Mouse (Mus musculus): ENCODE data around the gene Slc35g3. TPM values are rescaled to one million over a fixed set of nuclear protein-coding genes. Genes with fewer than 3 reads are reported as not detected.

The Slc35g3 gene
- polyA plus RNA-seq, 1 experiment, result not detected

DNA sequence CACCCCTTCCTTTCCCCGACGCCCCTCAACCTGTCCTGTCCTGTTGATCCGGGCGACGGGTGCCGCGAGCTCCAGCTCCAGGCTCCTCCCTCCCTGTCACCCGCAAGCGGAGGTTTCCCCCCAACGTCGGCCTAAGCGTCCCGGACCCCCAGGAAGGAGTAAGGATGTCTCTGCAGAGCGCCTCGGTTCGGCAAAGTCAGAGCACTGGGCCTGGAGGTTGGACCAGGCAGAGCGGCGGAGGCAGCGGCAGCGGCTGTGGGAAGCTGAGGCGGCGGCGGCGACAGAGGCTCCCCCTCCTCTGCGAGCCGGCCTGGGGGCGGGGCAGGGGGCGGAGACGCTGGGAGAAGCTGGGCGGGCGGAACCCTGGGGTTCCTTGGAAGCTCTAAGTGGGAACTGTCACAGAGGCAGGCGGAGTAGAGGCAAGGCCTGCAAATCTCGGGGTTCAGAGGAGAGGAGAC is 40.9 kb upstream of the Slc35g3 start:
- peak; percentile 59; the same call in 1 of the 2 replicates for TF ChIP-seq POLR2A (IDR thresholded peaks at IDR 0.05; ENCODE audit: insufficient read depth, low read depth, low read length)
- no peak for TF ChIP-seq CTCF (IDR thresholded peaks at IDR 0.05; ENCODE audit: insufficient read depth, low read depth, low read length)
- Histone ChIP-seq H3K4me3 (ENCODE audit: insufficient read depth, low read depth, low read length) (peak overlapping the region; percentile 55), H3K4me1 (ENCODE audit: control insufficient read depth, insufficient read depth, low read length) (peaks cover 35% of the 10 kb centered on the region), H3K27ac (ENCODE audit: insufficient read depth, low read depth, low read length) (peak overlapping the region; percentile 34; the same call in 1 of the 2 replicates)
- under 1% methylated on average over 33 of the region's 33 CpGs for WGBS

DNA sequence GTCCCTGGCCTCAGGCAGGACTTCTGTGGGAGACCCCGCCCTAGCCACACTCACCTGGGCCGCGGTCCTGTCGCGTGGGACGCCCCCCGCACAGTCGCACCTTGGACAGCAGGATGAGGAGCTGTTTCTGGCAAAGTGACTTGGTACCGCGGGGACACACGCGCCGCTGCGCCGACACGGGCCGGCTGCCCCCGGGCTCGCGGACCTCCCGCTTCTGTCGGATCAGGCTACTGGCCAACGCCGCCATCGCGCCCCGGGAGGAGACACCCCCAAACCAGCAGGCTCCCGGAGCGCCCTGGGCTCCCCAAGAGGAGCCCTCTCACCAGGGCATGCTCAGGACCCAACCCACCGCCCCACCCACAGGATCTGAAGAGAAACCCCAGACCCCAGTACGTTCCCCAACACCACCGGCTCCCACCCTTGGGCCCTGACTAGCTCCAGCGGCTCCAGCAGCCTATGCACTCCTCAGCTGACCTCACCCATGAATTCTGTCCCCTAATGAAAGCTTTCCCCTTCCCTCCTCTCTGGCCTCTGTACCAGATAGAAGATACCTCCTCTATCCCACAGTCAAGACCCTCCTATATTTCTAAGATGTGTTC is 39.7 kb upstream of the Slc35g3 start, which contains the start of gene Fgf11:
Gene Fgf11, minus strand, starts transcription at position 479 of the 599 bp plus-strand sequence.
- TF ChIP-seq CTCF (IDR thresholded peaks at IDR 0.05; ENCODE audit: insufficient read depth, low read depth, low read length), result no peak
- no peak for TF ChIP-seq POLR2A (IDR thresholded peaks at IDR 0.05; ENCODE audit: insufficient read depth, low read depth, low read length)
- H3K4me3 ChIP-seq (ENCODE audit: insufficient read depth, low read depth, low read length), result peak within 1 kb of the TSS; percentile 55
- peak within 1 kb of the TSS; percentile 34; the same call in 1 of the 2 replicates for H3K27ac ChIP-seq (ENCODE audit: insufficient read depth, low read depth, low read length)
- 2% methylated on average over 33 of the region's 33 CpGs for WGBS
- peaks cover 35% of the 10 kb centered on the region for H3K4me1 ChIP-seq (ENCODE audit: control insufficient read depth, insufficient read depth, low read length)

GRCm38 (mm10) chr11:69800392-69801197 is 38.8 kb upstream of the Slc35g3 start:
- Histone ChIP-seq H3K4me1 (ENCODE audit: control insufficient read depth, insufficient read depth, low read length) (peaks cover 39% of the 10 kb centered on the region), H3K27ac (ENCODE audit: insufficient read depth, low read depth, low read length) (0 out of 2 replicates have a peak overlapping the region, but pooled peaks have one; percentile 8), H3K4me3 (ENCODE audit: insufficient read depth, low read depth, low read length) (peak overlapping the region; percentile 47)
- 3% methylated on average over 36 of the region's 36 CpGs for WGBS
- TF ChIP-seq POLR2A (IDR thresholded peaks at IDR 0.05; ENCODE audit: insufficient read depth, low read depth, low read length), result 0 out of 2 replicates have a peak, but pooled peaks have one; percentile 3
- no peak for TF ChIP-seq CTCF (IDR thresholded peaks at IDR 0.05; ENCODE audit: insufficient read depth, low read depth, low read length)

DNA sequence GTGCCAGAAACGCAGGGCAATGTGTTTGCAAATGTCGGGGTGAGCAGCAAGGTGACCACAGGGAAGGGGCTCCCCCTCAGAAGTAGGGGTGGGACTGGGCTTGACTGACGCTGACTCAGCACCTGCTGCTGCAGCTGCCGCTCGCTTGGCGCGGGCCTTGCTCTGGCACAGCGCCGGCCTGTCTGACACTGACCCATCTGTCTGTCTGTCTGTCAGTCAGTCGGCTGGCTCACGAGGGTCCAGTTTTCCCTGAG is 38.3 kb upstream of the Slc35g3 start:
- TF ChIP-seq CTCF (IDR thresholded peaks at IDR 0.05; ENCODE audit: insufficient read depth, low read depth, low read length) (no peak), POLR2A (IDR thresholded peaks at IDR 0.05; ENCODE audit: insufficient read depth, low read depth, low read length) (no peak)
- peak overlapping the region; percentile 47 for H3K4me3 ChIP-seq (ENCODE audit: insufficient read depth, low read depth, low read length)
- peaks cover 42% of the 10 kb centered on the region for H3K4me1 ChIP-seq (ENCODE audit: control insufficient read depth, insufficient read depth, low read length)
- no peak overlapping the region for H3K27ac ChIP-seq (ENCODE audit: insufficient read depth, low read depth, low read length)
- WGBS, result 27% methylated on average over 11 of the region's 11 CpGs

- Histone ChIP-seq H3K4me1 (ENCODE audit: control insufficient read depth, insufficient read depth, low read length) (peaks cover 42% of the 10 kb centered on the region), H3K4me3 (ENCODE audit: insufficient read depth, low read depth, low read length) (peak overlapping the region; percentile 47; the same call in 1 of the 2 replicates), H3K27ac (ENCODE audit: insufficient read depth, low read depth, low read length) (no peak overlapping the region)
- TF ChIP-seq POLR2A (IDR thresholded peaks at IDR 0.05; ENCODE audit: insufficient read depth, low read depth, low read length) (no peak), CTCF (IDR thresholded peaks at IDR 0.05; ENCODE audit: insufficient read depth, low read depth, low read length) (no peak)
- 45% methylated on average over 12 of the region's 12 CpGs for WGBS
Observed at GRCm38 (mm10) chr11:69799394-69800137, 37.8 kb upstream of the Slc35g3 start.

- Histone ChIP-seq H3K27ac (ENCODE audit: insufficient read depth, low read depth, low read length) (no peak overlapping the region), H3K4me3 (ENCODE audit: insufficient read depth, low read depth, low read length) (no peak overlapping the region), H3K4me1 (ENCODE audit: control insufficient read depth, insufficient read depth, low read length) (peaks cover 31% of the 10 kb centered on the region)
- 92% methylated on average over 7 of the region's 7 CpGs for WGBS
- TF ChIP-seq POLR2A (IDR thresholded peaks at IDR 0.05; ENCODE audit: insufficient read depth, low read depth, low read length), result no peak
- TF ChIP-seq CTCF (IDR thresholded peaks at IDR 0.05; ENCODE audit: insufficient read depth, low read depth, low read length), result no peak
Observed at GRCm38 (mm10) chr11:69797924-69798323, 36.2 kb upstream of the Slc35g3 start.

DNA sequence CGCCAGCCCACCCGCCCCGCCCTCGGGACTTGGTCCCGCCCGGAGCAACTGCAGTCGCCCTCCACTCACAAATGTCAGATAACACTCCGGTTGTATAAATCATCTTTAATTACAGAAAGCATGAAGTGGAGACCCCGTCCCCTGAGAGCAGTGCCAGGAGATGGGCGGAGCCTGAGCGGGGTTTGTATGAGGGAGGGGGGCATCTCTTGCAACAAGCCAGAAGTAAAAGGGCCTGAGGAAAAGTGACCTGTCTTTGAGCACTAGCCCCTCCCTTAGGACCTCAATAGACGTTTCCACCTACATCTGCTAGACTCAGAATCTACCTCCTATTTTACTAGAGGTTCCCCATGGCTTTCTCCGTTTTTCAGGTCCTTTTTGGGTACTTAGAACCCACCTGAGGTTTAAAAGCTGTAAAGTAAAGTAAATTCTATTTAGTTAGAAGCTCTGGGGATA is 34.2 kb upstream of the Slc35g3 start:
- no peak for TF ChIP-seq CTCF (IDR thresholded peaks at IDR 0.05; ENCODE audit: insufficient read depth, low read depth, low read length)
- no peak for TF ChIP-seq POLR2A (IDR thresholded peaks at IDR 0.05; ENCODE audit: insufficient read depth, low read depth, low read length)
- H3K4me1 ChIP-seq (ENCODE audit: control insufficient read depth, insufficient read depth, low read length), result peaks cover 18% of the 10 kb centered on the region
- no peak overlapping the region for H3K4me3 ChIP-seq (ENCODE audit: insufficient read depth, low read depth, low read length)
- WGBS, result 10% methylated on average over 13 of the region's 13 CpGs
- no peak overlapping the region for H3K27ac ChIP-seq (ENCODE audit: insufficient read depth, low read depth, low read length)

DNA sequence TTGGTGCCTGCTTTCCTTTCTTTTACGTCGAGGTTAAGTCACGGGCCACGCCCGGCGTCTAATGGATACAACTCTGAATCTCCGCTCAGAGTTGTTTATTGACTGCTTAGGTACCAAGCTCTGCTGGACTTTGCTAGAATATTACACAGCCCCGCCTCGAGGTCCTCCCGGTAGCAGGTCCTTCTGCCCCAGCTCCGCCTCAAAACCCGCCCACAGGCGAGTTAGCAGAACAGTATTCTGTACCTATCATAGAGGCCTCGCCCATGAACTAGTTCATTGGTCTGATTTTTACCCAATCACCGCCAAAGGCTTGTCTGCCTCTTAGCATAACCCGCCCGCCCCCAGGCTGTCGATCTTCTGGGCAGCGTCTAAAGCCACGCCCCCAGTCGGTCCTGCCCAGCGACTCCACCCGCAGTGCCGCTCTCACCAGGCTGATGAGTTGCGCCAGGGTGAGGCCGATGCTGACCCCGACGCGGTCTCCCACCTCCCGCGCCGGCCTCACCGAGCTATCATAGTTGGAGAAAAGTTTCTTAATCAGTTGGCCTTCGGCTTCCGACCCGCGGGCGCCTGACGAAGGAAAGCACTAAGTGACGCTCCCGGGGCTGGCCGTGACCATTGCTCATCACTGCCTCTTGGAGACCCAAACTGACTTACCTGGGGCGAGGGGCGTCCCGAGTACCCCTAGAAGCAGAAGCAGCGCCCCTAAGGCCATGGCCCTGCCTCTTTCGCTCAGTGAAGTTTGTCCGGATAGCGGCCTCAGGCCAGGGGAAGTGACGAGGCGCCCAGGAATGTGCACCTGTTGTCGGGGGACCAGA is 33.6 kb upstream of the Slc35g3 start, which contains the start of gene Chrnb1:
Gene Chrnb1, minus strand, starts transcription at position 776 of the 815 bp plus-strand sequence.
- Histone ChIP-seq H3K4me3 (ENCODE audit: insufficient read depth, low read depth, low read length) (peak within 1 kb of the TSS; percentile 55), H3K4me1 (ENCODE audit: control insufficient read depth, insufficient read depth, low read length) (peaks cover 12% of the 10 kb centered on the region), H3K27ac (ENCODE audit: insufficient read depth, low read depth, low read length) (no peak within 1 kb of the TSS)
- TF ChIP-seq POLR2A (IDR thresholded peaks at IDR 0.05; ENCODE audit: insufficient read depth, low read depth, low read length), result 0 out of 2 replicates have a peak, but pooled peaks have one; percentile 15
- no peak for TF ChIP-seq CTCF (IDR thresholded peaks at IDR 0.05; ENCODE audit: insufficient read depth, low read depth, low read length)
- 1% methylated on average over 52 of the region's 52 CpGs for WGBS
